Mouse (Mus musculus) stomach, postnatal 0 days (tissue): ENCODE measurements at regions not wholly inside any gene's neighbourhood (a gene's known extent, or its start where the extent isn't known, plus 50 kb on each side); places are given as distances from the start of the nearest gene placed in this dataset.

ENCODE experiments used
- ATAC-seq: fragments of 200-750 bp; cut with Nextera tagmentation; 2 replicates; pipeline ENCODE4 v1.8.0; 2017; ENCODE audit not compliant: low FRiP score, low TSS enrichment
- DNase-seq: peaks from one replicate; pipeline ENCODE4 v3.0.0-alpha.2; 2016; ENCODE audit warnings: low spot score
- H3K27ac ChIP-seq: fragments of 300-500 bp; sonication (generic); replicated peaks from 2 replicates; pipeline ENCODE4 v1.5.1; 2014; ENCODE audit warnings: mild to moderate bottlenecking, control low read depth
- H3K27me3 ChIP-seq: fragments of 300-500 bp; sonication (generic); 2 replicates; pipeline ENCODE4 v1.6.1; 2014; ENCODE audit warnings: low read length; ENCODE audit not compliant: control insufficient read depth, insufficient read depth
- H3K36me3 ChIP-seq: fragments of 300-500 bp; sonication (generic); 2 replicates; pipeline ENCODE4 v1.6.1; 2014; ENCODE audit warnings: low read length, mixed read lengths; ENCODE audit not compliant: control insufficient read depth, insufficient read depth
- H3K4me1 ChIP-seq: fragments of 300-500 bp; sonication (generic); replicated peaks from 2 replicates; pipeline ENCODE4 v1.6.1; 2014; ENCODE audit warnings: antibody characterized with exemption; ENCODE audit not compliant: control insufficient read depth, insufficient read depth
- H3K4me2 ChIP-seq: fragments of 300-500 bp; sonication (generic); replicated peaks from 2 replicates; pipeline ENCODE4 v1.6.1; 2014; ENCODE audit warnings: low read depth, mild to moderate bottlenecking, control low read depth, moderate library complexity
- H3K4me3 ChIP-seq: fragments of 300-500 bp; sonication (generic); 2 replicates; pipeline ENCODE4 v1.5.1; 2014; ENCODE audit warnings: low read depth, low read length, control low read depth
- H3K9ac ChIP-seq: fragments of 300-500 bp; sonication (generic); 2 replicates; pipeline ENCODE4 v1.6.1; 2014; ENCODE audit warnings: mild to moderate bottlenecking, low read length, control low read depth, mixed read lengths
- H3K9me3 ChIP-seq: fragments of 300-500 bp; sonication (generic); 2 replicates; pipeline ENCODE4 v1.6.1; 2016; ENCODE audit warnings: low read length; ENCODE audit not compliant: control insufficient read depth
- CTCF ChIP-seq: IDR thresholded peaks from 2 replicates; pipeline ENCODE4 v1.5.1; 2016; ENCODE audit warnings: antibody characterized with exemption, low read depth, mild to moderate bottlenecking, moderate library complexity
- EP300 ChIP-seq: optimal IDR thresholded peaks from 2 replicates; pipeline ENCODE3; 2016; ENCODE audit warnings: antibody characterized with exemption
- WGBS: fragments of 180-500 bp; shearing (Covaris S2); extraction: QIAGEN DNeasy Blood & Tissue Kit; methylation state at CpG from one replicate; pipeline ENCODE4 v1.1.7; 2014; 5-methylcytosine and 5-hydroxymethylcytosine counted together

- Histone ChIP-seq H3K4me3 (no peak overlapping the region), H3K27ac (no peak overlapping the region), H3K9me3 (no peaks in the 10 kb centered on the region), H3K4me2 (no peak overlapping the region), H3K4me1 (no peaks in the 10 kb centered on the region), H3K9ac (no peak overlapping the region), H3K36me3 (no peaks in the 10 kb centered on the region), H3K27me3 (no peaks in the 10 kb centered on the region)
- 79% methylated on average over 3 of the region's 3 CpGs for WGBS
- TF ChIP-seq EP300: no peak
- no peak for TF ChIP-seq CTCF
- DNase-seq: no peak
- no peak for ATAC-seq
These were observed 420.9 kb upstream of the Htr2a start for GRCm38 (mm10) chr14:74219761-74220160.

DNA sequence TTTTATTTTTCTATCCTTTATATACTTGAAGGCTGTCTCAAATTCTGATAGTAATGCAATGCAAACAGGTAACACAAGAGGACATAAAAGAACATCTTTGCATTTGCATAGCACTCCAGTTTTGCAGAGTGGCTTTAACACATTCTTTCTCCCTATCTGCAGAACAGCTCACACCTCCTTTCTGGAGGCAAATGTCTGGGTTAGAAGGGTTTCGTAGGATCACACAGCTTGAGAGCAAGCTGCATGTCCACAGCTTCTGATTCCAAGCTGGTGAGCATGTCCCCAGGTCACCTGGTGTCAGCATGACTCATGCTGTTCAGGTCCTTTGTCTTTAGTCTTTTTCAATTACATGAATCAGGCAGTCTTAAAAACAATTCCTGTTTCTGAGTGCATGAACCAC, 418.5 kb upstream of the Htr2a start:
- no peak overlapping the region for H3K27ac ChIP-seq
- no peak for TF ChIP-seq CTCF
- no peak for TF ChIP-seq EP300
- H3K36me3 ChIP-seq: no peaks in the 10 kb centered on the region
- no peak overlapping the region for H3K9ac ChIP-seq
- H3K4me3 ChIP-seq: no peak overlapping the region
- 68% methylated on average over 1 of the region's 1 CpGs for WGBS
- H3K4me2 ChIP-seq: no peak overlapping the region
- no peak for DNase-seq
- no peaks in the 10 kb centered on the region for H3K27me3 ChIP-seq
- no peak for ATAC-seq
- H3K9me3 ChIP-seq: no peaks in the 10 kb centered on the region
- H3K4me1 ChIP-seq: no peaks in the 10 kb centered on the region

DNA sequence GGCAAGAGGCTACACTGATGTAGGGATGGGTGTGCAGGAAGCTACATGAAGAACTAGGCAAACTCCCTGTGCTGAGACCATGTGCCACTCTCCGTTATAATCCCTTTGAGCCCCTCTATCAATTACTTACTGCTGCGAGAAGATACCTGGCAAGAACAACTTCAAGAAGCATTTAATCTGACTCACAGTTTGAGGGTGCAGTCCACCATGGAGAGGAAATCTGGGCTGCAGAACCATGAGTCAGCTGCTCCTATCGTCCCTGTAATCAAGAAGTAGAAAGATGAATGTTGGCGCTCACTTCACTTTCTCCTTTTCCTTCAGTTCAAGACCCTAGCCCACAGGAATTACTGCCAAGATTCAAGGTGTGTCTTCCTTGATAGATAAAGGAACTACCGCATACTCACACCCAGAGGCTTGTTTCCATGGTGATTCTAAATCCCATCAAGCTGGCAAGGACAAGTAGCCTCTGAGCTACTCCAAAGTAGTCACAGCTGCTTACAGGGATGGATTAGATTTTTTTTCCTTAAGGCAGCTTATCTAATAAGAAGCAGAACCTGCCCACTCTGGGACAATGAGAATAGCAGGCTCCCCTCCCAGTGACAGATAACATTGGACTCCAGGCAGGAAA, 411.0 kb upstream of the Htr2a start:
- H3K27ac ChIP-seq: no peak overlapping the region
- H3K27me3 ChIP-seq: no peaks in the 10 kb centered on the region
- WGBS: 75% methylated on average over 5 of the region's 5 CpGs
- no peaks in the 10 kb centered on the region for H3K4me1 ChIP-seq
- ATAC-seq (no peak), DNase-seq (no peak)
- no peaks in the 10 kb centered on the region for H3K9me3 ChIP-seq
- H3K4me2 ChIP-seq: no peak overlapping the region
- H3K9ac ChIP-seq: no peak overlapping the region
- H3K36me3 ChIP-seq: no peaks in the 10 kb centered on the region
- no peak overlapping the region for H3K4me3 ChIP-seq
- TF ChIP-seq CTCF (no peak), EP300 (no peak)

GRCm38 (mm10) chr14:74240212-74240611, 400.4 kb upstream of the Htr2a start:
- Histone ChIP-seq H3K36me3 (no peaks in the 10 kb centered on the region), H3K4me3 (no peak overlapping the region), H3K4me1 (no peaks in the 10 kb centered on the region), H3K27me3 (no peaks in the 10 kb centered on the region), H3K27ac (no peak overlapping the region), H3K9ac (no peak overlapping the region), H3K9me3 (no peaks in the 10 kb centered on the region), H3K4me2 (no peak overlapping the region)
- 49% methylated on average over 2 of the region's 2 CpGs for WGBS
- DNase-seq: no peak
- no peak for ATAC-seq
- no peak for TF ChIP-seq EP300
- TF ChIP-seq CTCF: no peak

DNA sequence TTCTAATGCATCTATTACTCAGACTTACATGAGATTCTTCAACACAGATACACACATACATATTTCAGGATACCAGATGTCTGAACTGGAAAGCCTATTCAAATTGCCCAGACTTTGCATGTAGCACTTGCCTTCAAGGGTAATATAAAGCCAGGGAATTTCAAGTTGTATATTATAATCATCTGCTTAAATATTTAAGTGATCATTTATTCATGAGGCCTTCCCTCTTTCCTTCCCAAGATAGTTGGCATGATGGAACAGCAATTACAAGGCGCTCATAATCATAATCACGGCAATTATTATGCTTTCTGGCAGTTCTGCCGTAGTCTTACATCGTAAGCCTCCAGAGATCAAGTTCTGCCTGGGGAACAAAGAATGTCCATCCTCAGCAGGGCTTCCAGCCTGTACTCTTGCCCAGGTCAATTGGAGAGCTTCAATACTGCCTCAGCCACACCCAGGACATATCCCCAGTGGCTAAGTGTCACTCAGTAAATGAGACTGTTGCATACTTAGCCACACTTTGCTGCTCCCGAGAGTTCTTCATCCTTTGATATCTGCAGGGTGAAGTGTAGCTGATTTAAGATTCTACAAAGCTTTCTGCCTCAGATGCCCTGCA, 391.3 kb upstream of the Htr2a start:
- TF ChIP-seq EP300 (no peak), CTCF (no peak)
- H3K9ac ChIP-seq: no peak overlapping the region

DNA sequence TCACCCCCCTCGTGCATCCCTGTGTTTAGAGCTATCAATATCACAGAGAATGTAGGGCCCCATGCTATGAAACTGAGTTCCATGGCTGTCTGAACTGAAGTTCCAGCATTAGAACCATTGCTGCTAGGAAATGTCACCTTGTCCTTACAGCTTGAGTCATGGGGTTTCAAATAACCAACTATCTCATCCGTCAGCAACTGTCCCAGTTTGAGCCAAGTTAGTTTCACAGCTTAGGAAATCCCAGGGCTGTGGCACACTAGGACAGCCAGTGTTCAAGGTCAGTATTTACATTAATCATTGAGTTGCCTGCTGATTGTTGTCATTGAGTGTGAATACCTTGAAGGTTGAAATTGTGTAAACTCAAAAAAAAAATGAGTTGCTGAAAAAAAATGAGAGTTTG, 390.6 kb upstream of the Htr2a start:
- Histone ChIP-seq H3K27ac (no peak overlapping the region), H3K27me3 (no peaks in the 10 kb centered on the region), H3K36me3 (no peaks in the 10 kb centered on the region), H3K4me1 (no peaks in the 10 kb centered on the region), H3K9ac (no peak overlapping the region), H3K4me2 (no peak overlapping the region), H3K4me3 (no peak overlapping the region), H3K9me3 (no peaks in the 10 kb centered on the region)
- WGBS: 44% methylated on average over 2 of the region's 2 CpGs
- TF ChIP-seq EP300 (no peak), CTCF (no peak)
- DNase-seq: no peak
- no peak for ATAC-seq

More for the DNA sequence above, 391.3 kb upstream of the Htr2a start:
- Histone ChIP-seq H3K4me3 (no peak overlapping the region), H3K9me3 (no peaks in the 10 kb centered on the region), H3K27me3 (no peaks in the 10 kb centered on the region), H3K36me3 (no peaks in the 10 kb centered on the region), H3K4me1 (no peaks in the 10 kb centered on the region), H3K27ac (no peak overlapping the region), H3K4me2 (no peak overlapping the region)
- DNase-seq (no peak), ATAC-seq (no peak)
- WGBS: 78% methylated on average over 5 of the region's 5 CpGs
